Mouse (Mus musculus) limb, embryonic 12.5 days (tissue): Measurements from ENCODE around the gene Sugp2. TPM values are rescaled to one million over a fixed set of nuclear protein-coding genes. Genes with fewer than 3 reads are reported as not detected.

Experiments
- ATAC-seq: fragments of 200-750 bp; cut with Nextera tagmentation; 2 replicates; pipeline ENCODE4 v1.8.0; 2017; ENCODE audit warnings: low read depth, moderate TSS enrichment; ENCODE audit not compliant: insufficient number of reproducible peaks, insufficient read depth, low FRiP score, low TSS enrichment
- H3K27ac ChIP-seq: fragments of 300-500 bp; sonication (generic); 2 replicates; pipeline ENCODE4 v1.5.1; 2016; ENCODE audit warnings: mild to moderate bottlenecking, moderate library complexity
- H3K27me3 ChIP-seq: fragments of 300-500 bp; sonication (generic); 2 replicates; pipeline ENCODE4 v1.6.1; 2016; ENCODE audit warnings: mild to moderate bottlenecking, moderate library complexity
- H3K36me3 ChIP-seq: fragments of 300-500 bp; sonication (generic); 2 replicates; pipeline ENCODE4 v1.6.1; 2016; ENCODE audit warnings: mild to moderate bottlenecking, moderate library complexity
- H3K4me1 ChIP-seq: fragments of 300-500 bp; sonication (generic); replicated peaks from 2 replicates; pipeline ENCODE4 v1.6.1; 2016
- H3K4me2 ChIP-seq: fragments of 300-500 bp; sonication (generic); 2 replicates; pipeline ENCODE4 v1.6.1; 2016; ENCODE audit warnings: mild to moderate bottlenecking, moderate library complexity
- H3K4me3 ChIP-seq: fragments of 300-500 bp; sonication (generic); replicated peaks from 2 replicates; pipeline ENCODE4 v1.5.1; 2016; ENCODE audit warnings: mild to moderate bottlenecking
- H3K9ac ChIP-seq: fragments of 300-500 bp; sonication (generic); replicated peaks from 2 replicates; pipeline ENCODE4 v1.6.1; 2016; ENCODE audit warnings: mild to moderate bottlenecking, moderate library complexity
- H3K9me3 ChIP-seq: fragments of 300-500 bp; sonication (generic); 2 replicates; pipeline ENCODE4 v1.6.1; 2016; ENCODE audit warnings: mild to moderate bottlenecking, moderate library complexity
- WGBS: fragments of 180-500 bp; shearing (Covaris S2); methylation state at CpG from one replicate; pipeline ENCODE4 v1.1.7; 2016; 5-methylcytosine and 5-hydroxymethylcytosine counted together
- polyA plus RNA-seq: library from polyadenylated mRNA; unstranded; fragments of >200 nt; fragmentation: Nextera tagmentation; extraction: Ambion mirVana; gene quantifications from 2 replicates; pipeline ENCODE4 v1.2.1, GENCODE M21; 2016

Gene Sugp2
- polyA plus RNA-seq, 1 experiment from 2014 or later = 48.3 TPM

DNA sequence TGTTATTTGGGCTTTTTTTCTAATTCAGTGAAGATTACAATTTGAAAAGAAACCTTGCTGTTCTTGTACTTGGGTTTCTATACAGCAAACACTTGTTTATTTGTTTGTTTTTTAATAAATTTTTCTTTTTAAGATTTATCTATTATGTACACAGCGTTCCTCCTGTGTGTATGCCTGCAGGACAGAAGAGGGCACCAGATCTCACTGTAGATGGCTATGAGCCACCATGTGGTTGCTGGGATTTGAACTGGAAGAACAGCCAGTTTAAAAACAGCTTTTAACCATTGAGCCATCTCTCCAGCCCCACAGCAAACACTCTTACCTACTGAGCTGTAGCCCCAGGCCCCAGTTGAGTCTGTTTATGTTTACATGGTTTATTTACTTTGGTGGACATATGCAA is 20.6 kb downstream of the Sugp2 start:
- H3K4me1 ChIP-seq = no peaks in the 10 kb centered on the region
- no peaks in the 10 kb centered on the region for H3K9me3 ChIP-seq
- H3K9ac ChIP-seq = no peak overlapping the region
- no peak for ATAC-seq
- peaks cover 99% of the 10 kb centered on the region for H3K36me3 ChIP-seq
- H3K4me3 ChIP-seq = no peak overlapping the region
- no peak overlapping the region for H3K27ac ChIP-seq
- H3K27me3 ChIP-seq = no peaks in the 10 kb centered on the region
- 89% methylated on average over 1 of the region's 1 CpGs for WGBS
- H3K4me2 ChIP-seq = no peak overlapping the region

- ATAC-seq = no peak
- Histone ChIP-seq H3K9me3 (no peaks in the 10 kb centered on the region), H3K4me3 (no peak overlapping the region), H3K36me3 (peaks cover 100% of the 10 kb centered on the region), H3K4me2 (no peak overlapping the region), H3K9ac (no peak overlapping the region), H3K27ac (no peak overlapping the region), H3K27me3 (no peaks in the 10 kb centered on the region), H3K4me1 (no peaks in the 10 kb centered on the region)
- 85% methylated on average over 3 of the region's 3 CpGs for WGBS
Observed at GRCm38 (mm10) chr8:70257456-70257855, 23.4 kb downstream of the Sugp2 start.

GRCm38 (mm10) chr8:70258600-70258999 is 24.6 kb downstream of the Sugp2 start:
- Histone ChIP-seq H3K9me3 (no peaks in the 10 kb centered on the region), H3K27me3 (no peaks in the 10 kb centered on the region), H3K36me3 (peaks cover 100% of the 10 kb centered on the region), H3K4me3 (no peak overlapping the region), H3K27ac (no peak overlapping the region), H3K4me1 (no peaks in the 10 kb centered on the region), H3K9ac (no peak overlapping the region), H3K4me2 (no peak overlapping the region)
- no peak for ATAC-seq
- WGBS = 91% methylated on average over 5 of the region's 5 CpGs

GRCm38 (mm10) chr8:70259043-70259442 is 25.0 kb downstream of the Sugp2 start:
- H3K9me3 ChIP-seq = no peaks in the 10 kb centered on the region
- no peak overlapping the region for H3K27ac ChIP-seq
- no peaks in the 10 kb centered on the region for H3K27me3 ChIP-seq
- WGBS = 85% methylated on average over 2 of the region's 2 CpGs
- H3K4me1 ChIP-seq = no peaks in the 10 kb centered on the region
- no peak overlapping the region for H3K9ac ChIP-seq
- no peak for ATAC-seq
- peaks cover 100% of the 10 kb centered on the region for H3K36me3 ChIP-seq
- no peak overlapping the region for H3K4me3 ChIP-seq
- no peak overlapping the region for H3K4me2 ChIP-seq

- no peaks in the 10 kb centered on the region for H3K4me1 ChIP-seq
- ATAC-seq = no peak
- H3K27ac ChIP-seq = no peak overlapping the region
- no peaks in the 10 kb centered on the region for H3K27me3 ChIP-seq
- no peak overlapping the region for H3K9ac ChIP-seq
- H3K4me2 ChIP-seq = no peak overlapping the region
- no peaks in the 10 kb centered on the region for H3K9me3 ChIP-seq
- WGBS = 86% methylated on average over 3 of the region's 3 CpGs
- H3K4me3 ChIP-seq = no peak overlapping the region
- peaks cover 34% of the 10 kb centered on the region for H3K36me3 ChIP-seq
Observed at GRCm38 (mm10) chr8:70267674-70268073, 33.6 kb downstream of the Sugp2 start.

GRCm38 (mm10) chr8:70268311-70268710 is 34.3 kb downstream of the Sugp2 start:
- ATAC-seq = no peak

GRCm38 (mm10) chr8:70268799-70269565 is 35.0 kb downstream of the Sugp2 start:
- no peak overlapping the region for H3K4me3 ChIP-seq
- H3K27ac ChIP-seq = no peak overlapping the region
- no peak overlapping the region for H3K4me2 ChIP-seq
- no peaks in the 10 kb centered on the region for H3K9me3 ChIP-seq
- 55% methylated on average over 11 of the region's 11 CpGs for WGBS
- peaks cover 21% of the 10 kb centered on the region for H3K36me3 ChIP-seq
- H3K4me1 ChIP-seq = no peaks in the 10 kb centered on the region
- H3K9ac ChIP-seq = no peak overlapping the region
- no peak for ATAC-seq
- H3K27me3 ChIP-seq = no peaks in the 10 kb centered on the region

More at GRCm38 (mm10) chr8:70268311-70268710, 34.3 kb downstream of the Sugp2 start:
- WGBS = 57% methylated on average over 5 of the region's 5 CpGs
- Histone ChIP-seq H3K27me3 (no peaks in the 10 kb centered on the region), H3K36me3 (peaks cover 28% of the 10 kb centered on the region), H3K4me3 (no peak overlapping the region), H3K9ac (no peak overlapping the region), H3K4me1 (no peaks in the 10 kb centered on the region), H3K27ac (no peak overlapping the region), H3K9me3 (no peaks in the 10 kb centered on the region), H3K4me2 (no peak overlapping the region)

- Histone ChIP-seq H3K4me2 (no peak overlapping the region), H3K27ac (no peak overlapping the region), H3K36me3 (no peaks in the 10 kb centered on the region), H3K9me3 (no peaks in the 10 kb centered on the region), H3K4me1 (no peaks in the 10 kb centered on the region; the same call in 1 of the 2 replicates), H3K9ac (no peak overlapping the region), H3K4me3 (no peak overlapping the region), H3K27me3 (no peaks in the 10 kb centered on the region)
- whole genome bisulfite sequencing = 52% methylated on average over 3 of the region's 3 CpGs
- ATAC-seq = no peak
Observed at GRCm38 (mm10) chr8:70272949-70273348, 38.9 kb downstream of the Sugp2 start.

DNA sequence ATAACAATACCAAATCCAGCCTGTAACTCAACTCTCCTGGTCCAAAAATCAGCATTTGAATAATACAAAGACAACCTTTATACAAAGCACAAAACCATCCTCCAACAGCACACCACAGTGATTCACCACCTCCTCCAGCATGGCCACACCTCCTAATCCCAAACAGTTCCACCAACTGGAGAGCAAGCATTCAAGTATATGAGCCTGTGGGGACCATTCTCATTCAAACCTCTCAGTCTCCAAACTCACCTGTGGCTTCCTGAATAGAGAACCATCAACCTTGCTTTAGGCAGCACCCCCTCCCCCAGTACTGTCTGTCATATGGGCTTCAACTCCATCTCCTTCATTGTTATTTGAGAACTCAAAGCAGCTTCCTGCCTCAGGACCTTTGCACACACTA is 40.3 kb downstream of the Sugp2 start:
- no peak overlapping the region for H3K27ac ChIP-seq

GRCm38 (mm10) chr8:70276476-70276875 is 42.5 kb downstream of the Sugp2 start:
- Histone ChIP-seq H3K4me1 (no peaks in the 10 kb centered on the region; the same call in 1 of the 2 replicates), H3K27ac (no peak overlapping the region), H3K9ac (no peak overlapping the region), H3K27me3 (no peaks in the 10 kb centered on the region), H3K9me3 (no peaks in the 10 kb centered on the region), H3K4me2 (no peak overlapping the region), H3K4me3 (no peak overlapping the region), H3K36me3 (no peaks in the 10 kb centered on the region)
- WGBS = 87% methylated on average over 3 of the region's 3 CpGs
- no peak for ATAC-seq

More for the DNA sequence above, 40.3 kb downstream of the Sugp2 start:
- Histone ChIP-seq H3K4me3 (no peak overlapping the region), H3K9ac (no peak overlapping the region), H3K4me2 (no peak overlapping the region), H3K36me3 (no peaks in the 10 kb centered on the region), H3K9me3 (no peaks in the 10 kb centered on the region), H3K27me3 (no peaks in the 10 kb centered on the region), H3K4me1 (no peaks in the 10 kb centered on the region; the same call in 1 of the 2 replicates)
- no peak for ATAC-seq

- 60% methylated on average over 15 of the region's 15 CpGs for WGBS
Observed at GRCm38 (mm10) chr8:70278175-70278574, 44.1 kb downstream of the Sugp2 start.

GRCm38 (mm10) chr8:70279266-70279665 is 45.2 kb downstream of the Sugp2 start:
- H3K27ac ChIP-seq = no peak overlapping the region
- no peaks in the 10 kb centered on the region for H3K9me3 ChIP-seq
- no peak for ATAC-seq
- 51% methylated on average over 8 of the region's 8 CpGs for WGBS
- H3K4me1 ChIP-seq = peaks cover 13% of the 10 kb centered on the region
- no peak overlapping the region; the same call in 1 of the 2 replicates for H3K9ac ChIP-seq
- H3K4me3 ChIP-seq = no peak overlapping the region
- no peak overlapping the region for H3K4me2 ChIP-seq
- H3K27me3 ChIP-seq = no peaks in the 10 kb centered on the region
- no peaks in the 10 kb centered on the region for H3K36me3 ChIP-seq

More at GRCm38 (mm10) chr8:70278175-70278574, 44.1 kb downstream of the Sugp2 start:
- Histone ChIP-seq H3K4me1 (peaks cover 8% of the 10 kb centered on the region), H3K9ac (no peak overlapping the region; the same call in 1 of the 2 replicates), H3K9me3 (no peaks in the 10 kb centered on the region), H3K36me3 (no peaks in the 10 kb centered on the region), H3K27ac (no peak overlapping the region), H3K4me3 (no peak overlapping the region), H3K4me2 (no peak overlapping the region), H3K27me3 (no peaks in the 10 kb centered on the region)
- ATAC-seq = no peak
